Mouse (Mus musculus) c-Kit-positive CD71-positive TER-119-positive erythroid progenitor cells, embryonic 14.5 days (primary cell): ENCODE measurements around the gene Phkb.

ENCODE experiments used
- DNase-seq: peaks from one replicate; pipeline ENCODE4 v3.0.0-alpha.2; 2013; ENCODE audit warnings: low spot score

Phkb gene

DNA sequence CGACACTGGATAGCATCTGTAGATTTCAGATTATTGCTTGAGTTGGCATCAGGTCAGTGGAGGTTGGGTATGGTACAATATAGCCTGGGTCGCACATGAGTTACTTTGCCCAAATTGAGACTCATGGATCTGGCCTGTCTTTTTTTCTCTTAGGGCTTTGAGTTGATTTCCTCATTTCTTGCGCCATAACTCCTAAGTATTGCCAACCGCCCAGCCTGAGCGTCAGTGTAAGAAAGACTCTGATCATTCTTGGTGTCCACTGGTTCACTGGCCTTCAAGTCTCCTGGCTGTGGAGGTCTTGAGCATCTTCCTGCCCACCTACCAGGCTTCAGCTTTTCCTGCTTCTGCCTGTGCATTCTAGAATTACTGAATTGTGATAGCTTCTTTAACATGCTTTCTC is 104.1 kb downstream of the Phkb start:
- no peak for DNase-seq

DNA sequence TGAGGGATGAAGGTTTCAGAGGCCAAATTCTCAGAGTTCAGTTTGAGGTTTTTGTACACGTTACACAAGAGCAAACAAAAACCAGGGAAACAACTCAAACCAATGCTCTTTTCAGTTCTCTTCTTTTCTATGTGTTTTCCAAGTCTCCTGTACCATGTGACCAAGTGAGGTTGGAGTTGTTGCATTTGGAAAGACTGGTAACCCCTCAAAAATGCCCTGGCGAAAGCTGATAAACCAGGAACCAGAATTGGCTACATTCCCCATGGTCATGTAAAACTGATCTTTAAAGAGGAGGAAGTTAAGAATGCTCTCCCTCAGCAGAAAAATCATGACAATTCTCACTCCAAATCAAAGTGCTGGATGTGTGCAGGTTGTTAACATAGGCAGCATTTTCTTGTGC is 117.6 kb downstream of the Phkb start:
- DNase-seq, result no peak

DNA sequence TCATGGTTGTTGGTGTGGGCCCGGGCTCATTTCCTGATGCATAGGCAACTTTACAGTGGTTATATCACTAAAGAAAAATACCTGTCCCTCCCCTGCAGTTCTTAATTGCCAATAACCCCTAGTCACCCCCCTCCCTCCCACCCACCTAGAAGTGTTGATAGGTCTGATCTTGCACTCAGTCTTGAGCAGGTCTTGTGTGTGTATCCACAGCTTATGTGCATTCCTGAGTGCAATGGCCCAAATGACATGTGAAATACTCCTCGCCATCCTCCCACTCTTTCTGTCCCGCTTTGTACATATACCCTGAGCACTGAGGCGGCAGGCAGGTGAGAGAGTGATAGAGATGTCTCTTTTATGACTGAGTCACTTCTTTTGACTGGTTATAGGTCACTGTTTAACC is 119.1 kb downstream of the Phkb start:
- no peak for DNase-seq

DNA sequence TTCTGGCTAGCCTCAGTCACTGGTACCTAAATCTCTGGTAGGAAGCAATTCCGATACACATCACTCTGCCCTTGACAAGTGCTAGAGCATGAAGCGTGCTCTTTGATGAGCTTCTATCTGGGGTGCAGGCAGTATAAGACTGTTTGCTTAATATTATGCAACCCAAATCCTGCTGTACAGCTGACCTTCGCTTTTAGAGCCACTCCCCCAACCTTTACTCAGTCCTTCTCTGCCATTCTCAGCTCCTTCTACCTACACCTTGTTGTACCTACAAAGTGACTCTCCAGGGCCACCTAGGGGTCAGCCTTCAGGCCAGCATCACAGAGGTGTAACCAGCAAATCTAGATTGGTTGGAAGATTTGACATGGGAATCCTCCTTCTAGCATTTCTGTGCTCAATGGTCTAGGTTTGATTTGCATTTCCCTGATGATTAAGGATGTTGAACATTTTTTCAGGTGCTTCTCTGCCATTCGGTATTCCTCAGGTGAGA is 136.9 kb downstream of the Phkb start:
- DNase-seq, result no peak

DNA sequence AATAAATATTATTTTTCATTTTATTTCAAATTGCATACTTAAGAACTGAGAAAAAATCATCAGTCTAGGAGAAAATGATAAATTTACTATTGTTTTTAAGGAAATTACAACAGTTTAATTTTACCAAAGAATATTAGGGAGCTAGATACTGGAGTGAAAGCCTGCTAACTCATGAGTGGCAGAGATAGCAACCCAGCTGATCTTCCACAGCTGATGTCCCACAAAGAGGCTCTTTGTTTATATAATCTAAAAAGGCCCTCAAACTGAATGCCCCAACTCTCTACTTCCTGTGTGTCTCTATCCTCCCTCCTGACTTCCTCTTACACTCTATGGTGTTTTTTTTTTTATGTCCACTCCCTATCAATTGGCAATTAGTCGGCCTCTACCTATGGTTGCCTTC is 152.2 kb downstream of the Phkb start:
- DNase-seq, result no peak

DNA sequence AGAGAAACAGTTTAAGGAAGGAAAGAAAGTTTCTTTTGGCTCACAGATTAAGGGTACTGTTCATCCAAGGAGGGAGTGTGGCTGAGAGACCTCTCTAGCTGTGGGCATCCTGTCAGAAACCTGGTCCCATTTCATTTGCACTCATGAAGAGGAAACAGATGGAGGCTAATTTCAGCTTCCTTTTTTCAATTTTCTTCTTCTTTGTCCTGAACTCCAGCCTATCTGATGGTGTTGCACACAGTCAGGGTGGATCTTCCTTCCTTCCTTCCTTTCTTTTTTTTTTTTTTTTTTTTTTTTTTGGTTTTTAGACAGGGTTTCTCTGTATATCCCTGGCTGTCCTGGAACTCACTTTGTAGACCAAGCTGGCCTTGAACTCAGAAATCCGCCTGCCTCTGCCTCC is 152.9 kb downstream of the Phkb start:
- DNase-seq, result no peak

DNA sequence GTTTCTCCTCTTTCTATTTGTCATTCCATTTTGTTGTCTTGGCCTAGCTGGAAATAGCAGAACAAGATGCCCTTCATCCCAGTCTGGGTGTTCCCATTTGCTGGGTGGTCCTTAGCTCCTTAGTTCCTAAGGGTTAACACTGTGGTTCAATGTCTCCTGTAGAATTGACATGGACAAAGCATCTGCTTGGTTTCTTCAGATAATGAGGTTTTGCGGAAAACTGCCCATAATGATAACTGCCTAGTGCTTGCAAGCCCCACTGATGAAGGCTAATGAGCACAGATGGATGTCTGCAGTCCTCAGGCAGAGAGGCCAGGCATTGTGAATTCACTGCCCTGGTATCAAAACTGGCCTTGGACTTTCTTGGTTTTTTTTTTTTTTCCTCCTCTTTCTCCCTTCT is 155.2 kb downstream of the Phkb start:
- no peak for DNase-seq

DNA sequence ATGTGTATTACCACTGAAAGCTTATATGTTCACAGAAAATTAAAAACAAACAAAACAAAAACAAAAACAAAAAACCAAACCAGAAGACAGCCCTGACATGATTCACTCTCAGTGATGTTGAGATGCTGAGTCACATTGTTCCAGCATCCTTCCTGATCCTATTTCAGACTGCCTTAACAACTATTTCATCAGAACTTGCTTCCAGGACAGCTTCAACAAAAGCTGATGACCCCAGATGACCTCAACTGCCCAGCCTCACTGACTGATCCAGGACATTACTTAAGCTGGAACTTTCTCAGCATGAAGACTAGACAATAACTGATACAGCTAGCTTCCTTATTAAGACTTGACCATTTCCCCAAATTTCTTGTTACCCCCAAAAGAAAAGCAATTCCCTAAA is 165.7 kb downstream of the Phkb start:
- no peak for DNase-seq

DNA sequence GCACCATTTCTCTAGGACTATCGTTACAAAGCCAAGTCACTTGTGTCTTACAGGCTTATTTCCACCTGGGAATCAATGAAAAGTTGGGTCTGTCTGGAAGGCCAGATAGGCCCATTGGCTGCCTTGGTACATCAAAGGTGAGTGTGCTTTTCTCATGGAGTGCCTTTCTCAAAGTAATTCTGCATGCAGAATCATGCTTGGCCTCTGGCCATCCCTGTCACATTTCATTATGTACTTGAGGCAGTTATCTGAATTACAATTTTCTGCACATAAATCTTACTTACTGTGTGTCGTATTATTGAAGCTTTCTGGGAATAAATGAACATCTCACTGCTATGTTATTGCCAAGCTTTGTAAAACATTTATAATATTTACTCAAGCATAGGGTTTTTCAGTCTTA is 176.0 kb downstream of the Phkb start:
- DNase-seq, result no peak

DNA sequence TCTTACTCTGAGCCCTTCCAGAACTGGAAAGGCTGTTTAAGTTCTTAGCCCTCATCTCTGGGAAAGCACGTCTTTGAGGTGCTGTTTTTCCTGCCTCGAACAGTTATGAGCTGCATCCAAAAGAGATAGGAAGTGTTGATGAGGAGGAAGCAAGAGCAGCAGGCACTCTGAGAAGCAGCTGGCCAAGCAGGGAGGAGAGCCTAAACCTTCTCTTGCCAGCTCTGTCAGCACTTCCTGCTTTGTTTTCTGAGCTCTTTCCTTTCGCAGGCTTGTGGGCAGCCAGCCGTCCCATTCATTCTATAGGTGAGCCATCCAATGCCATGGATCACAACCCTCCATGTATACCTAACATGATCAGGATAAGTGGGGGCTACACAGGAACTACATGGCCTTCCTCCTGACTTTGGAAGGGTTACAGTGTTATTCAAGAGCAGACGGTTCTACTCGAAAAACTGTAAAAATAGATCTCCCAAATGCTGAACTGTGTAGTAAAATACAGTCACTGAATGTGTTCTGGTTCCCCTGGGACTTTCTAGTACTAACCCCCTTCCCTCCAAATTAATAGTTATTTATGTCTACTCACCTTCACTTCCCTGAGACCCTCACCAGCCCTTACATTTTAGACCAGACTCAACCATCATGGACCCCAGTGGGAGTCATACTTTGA is 188.0 kb downstream of the Phkb start:
- no peak for DNase-seq

DNA sequence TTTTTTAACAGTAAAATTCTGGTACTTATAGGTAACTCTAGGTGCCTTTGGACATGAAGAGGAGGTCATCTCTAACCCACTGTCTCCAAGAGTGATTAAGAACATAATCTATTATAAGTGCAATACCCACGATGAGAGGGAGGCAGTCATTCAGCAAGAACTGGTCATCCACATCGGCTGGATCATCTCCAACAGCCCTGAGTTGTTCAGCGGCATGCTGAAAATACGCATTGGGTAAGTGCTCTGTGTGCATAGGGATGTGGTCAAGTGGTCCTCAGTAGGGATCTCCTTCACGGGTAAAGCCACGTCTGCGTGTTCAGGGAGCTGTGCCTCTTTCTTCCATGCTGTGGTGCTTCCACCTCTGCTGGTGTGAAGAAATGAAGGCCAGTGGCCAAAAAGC is 188.7 kb downstream of the Phkb start:
- no peak for DNase-seq

DNA sequence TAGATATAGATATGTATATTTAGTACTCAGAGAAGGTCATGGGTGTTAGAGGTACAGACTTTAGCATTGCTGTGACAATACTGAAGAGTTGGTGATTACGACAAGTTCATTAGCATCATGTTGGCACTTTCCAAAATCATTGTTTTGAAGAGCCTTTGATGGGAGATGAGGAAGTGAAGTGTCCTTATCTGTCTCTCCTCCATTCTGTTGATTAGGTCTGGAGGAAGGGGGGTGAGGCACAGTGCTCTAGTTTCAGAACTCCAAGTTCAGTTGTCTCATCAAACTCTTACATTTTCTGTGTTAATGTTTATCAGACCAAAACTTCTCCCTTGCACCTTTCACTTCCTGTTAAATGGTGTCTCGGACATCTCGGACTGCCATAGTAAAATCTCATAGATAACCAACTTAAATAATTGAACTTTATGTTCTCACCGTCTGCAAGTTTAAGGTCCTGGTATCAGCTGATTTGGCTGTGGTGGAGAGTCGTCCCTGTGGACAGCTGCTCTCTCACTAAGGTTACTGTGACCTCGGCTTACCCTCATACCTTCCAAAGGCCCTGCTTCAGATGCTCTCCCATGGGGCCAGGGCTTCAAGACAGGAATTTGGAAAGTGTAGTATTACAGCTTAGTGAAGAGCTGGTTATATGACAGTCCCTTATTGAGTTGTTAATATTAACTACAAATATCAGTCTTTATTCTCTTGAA is 194.1 kb downstream of the Phkb start:
- DNase-seq, result no peak

DNA sequence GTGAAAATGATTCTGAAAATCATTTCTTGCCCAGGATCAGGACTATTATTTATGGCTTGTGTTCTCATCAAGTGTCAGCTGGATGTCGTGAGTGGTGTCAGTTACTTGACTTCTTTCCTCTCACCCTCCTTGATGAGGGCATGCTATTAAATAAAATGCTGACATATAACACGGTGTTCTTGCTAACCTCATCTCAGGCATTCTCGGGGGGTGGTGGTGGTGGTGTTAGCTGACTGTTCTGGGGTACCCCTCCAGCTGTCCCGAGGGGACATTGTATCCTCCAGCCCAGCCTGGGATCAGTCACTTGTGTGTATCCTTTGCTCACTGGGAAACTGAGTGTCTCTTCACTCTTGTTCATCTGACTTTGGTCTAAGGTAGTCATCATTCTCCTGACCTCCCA is 194.6 kb downstream of the Phkb start:
- no peak for DNase-seq

DNA sequence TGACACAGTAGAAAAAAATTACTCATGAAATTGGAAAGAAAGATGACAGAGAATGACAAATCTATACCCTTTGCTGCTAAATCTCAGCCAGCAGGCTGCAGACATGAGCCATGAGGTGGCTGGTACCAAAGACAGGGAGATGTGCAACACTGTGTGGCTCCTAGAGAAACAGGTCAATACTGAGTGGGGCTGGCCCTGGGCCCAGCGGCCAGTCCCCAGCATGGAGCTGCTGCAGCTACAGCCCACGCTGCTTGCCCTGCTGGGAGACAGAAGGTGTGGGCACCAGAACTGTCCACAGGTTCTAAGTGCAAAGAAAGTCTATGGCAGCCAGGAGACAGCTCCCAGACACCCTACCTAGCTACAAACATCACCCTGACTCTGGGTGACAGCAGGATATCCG is 197.7 kb downstream of the Phkb start:
- no peak for DNase-seq

DNA sequence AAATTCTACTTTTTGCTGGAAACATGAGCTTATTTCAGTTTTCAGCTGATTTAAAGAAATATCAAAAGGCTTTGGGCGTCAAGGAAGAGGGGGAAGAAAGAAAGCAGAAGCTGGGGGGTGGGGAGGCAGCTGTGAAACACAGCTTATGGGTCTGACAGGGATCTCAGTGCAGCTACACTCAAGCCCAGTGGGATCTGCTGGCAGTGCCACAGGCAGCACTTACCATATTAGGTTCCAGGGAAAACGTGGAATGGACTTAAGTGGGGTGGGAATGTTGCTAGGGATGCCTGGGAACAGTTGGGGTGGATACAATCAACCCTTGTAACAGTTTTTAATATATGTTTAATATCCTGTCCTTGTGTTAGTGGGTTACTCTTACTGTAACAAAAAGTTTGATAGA is 201.3 kb downstream of the Phkb start:
- no peak for DNase-seq

DNA sequence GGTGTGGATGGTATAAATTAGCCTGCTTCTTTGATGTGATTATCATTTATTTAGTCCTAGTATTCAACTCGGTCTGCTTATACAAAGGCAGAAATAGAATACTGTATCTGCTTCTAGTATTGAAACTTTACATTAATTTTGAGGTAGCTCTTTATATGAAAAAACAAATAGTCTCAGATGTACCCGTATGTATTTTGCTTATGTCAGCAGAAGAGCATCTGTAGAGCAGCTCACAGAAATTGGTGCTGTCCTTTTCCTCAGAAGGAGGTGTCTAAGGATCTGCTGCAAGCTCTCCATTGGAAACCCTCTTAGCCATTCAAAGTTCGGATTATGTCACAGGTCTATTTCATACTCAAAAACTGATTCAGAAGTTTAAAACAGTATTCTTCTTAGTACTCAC is 210.1 kb downstream of the Phkb start:
- DNase-seq, result no peak

DNA sequence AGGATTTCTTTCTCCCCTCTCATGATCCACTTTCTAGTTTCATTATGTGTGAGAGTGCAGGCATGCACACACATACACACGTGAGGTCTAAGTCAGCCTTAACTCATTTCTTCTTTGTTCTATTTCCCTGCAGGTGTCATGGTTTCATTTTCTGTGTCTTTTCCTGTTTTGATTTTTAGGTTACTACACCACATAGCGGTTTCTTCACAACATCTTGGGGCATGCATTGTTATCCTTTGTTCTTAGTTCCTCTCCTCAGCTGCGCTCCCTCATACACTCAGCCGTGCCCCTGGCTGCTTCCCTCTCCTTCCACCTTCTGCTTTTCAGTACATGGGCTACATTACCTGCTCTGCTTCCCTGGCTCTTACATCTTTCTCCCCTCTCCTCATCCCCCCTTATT is 211.2 kb downstream of the Phkb start:
- no peak for DNase-seq

DNA sequence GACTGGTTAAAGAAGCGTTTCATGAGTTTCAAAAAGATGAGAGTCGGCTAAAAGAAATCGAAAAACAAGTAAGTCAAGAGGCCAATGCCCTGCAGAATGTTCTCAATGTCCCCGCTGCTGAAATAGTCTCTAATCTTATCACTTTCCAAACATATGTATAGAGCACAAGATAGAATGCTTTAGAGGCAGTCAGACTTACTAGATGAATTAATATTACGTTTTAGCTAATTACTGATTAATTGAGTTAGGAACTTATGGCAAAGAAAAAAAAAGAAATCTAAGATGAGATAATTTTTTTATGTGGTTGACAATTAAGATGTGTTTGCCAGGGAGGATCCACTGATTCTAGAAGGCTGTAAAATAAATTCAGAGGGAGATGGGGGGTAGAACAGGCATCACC is 217.9 kb downstream of the Phkb start:
- no peak for DNase-seq

DNA sequence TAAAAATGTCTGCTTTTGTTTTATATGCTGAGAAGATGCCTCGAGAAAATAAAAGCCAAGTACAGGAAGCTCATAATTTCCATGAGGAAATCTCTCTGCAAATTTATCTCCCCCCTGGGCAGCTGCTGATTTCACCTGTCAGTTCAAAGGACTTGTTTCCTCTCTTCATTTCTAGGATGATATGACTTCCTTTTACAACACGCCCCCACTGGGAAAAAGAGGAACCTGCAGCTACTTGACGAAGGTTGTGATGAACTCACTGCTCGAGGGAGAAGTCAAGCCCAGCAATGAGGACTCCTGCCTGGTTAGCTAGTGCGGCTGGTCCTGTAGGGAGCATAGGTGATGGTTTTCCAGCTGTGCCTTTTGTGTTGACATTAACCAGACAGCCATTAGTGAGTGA is 218.4 kb downstream of the Phkb start:
- DNase-seq, result no peak

DNA sequence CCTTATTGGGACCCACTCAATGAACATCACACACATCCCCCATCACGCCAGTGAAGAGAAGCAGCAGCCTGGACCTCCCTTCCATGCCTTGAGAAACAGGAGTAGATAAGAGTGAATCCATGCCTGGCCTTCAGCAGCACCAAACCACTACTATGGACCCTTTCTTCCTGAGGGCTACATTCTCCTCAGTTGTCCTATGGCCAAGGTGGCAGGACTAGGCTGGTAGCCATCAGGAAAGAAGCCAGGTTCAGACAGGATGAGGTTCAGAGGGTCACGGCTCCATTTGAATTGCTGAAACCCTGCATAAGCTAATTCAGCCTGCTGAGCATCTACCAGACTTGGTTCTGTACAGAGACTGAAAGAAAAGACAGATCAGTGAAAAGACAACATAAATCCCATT is 222.7 kb downstream of the Phkb start:
- no peak for DNase-seq

DNA sequence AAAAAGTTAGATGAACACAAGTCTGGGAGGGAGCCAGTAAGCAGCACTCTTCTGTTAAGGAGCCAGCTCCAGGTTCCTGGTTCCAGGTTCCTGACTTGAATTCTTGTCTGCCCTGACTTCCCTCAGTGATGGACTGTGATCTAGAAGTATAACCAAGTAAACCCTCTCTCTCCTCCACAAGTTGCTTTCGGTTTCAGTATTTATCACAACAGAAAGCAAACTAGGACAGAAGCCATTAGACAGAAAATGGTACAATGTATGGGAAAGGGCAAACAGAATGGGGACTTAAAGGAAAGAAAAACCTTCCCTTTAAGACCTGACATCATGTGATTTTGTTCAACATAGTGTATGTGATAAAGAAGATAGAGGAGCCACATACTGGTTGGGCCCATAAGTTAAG is 238.7 kb downstream of the Phkb start:
- no peak for DNase-seq

DNA sequence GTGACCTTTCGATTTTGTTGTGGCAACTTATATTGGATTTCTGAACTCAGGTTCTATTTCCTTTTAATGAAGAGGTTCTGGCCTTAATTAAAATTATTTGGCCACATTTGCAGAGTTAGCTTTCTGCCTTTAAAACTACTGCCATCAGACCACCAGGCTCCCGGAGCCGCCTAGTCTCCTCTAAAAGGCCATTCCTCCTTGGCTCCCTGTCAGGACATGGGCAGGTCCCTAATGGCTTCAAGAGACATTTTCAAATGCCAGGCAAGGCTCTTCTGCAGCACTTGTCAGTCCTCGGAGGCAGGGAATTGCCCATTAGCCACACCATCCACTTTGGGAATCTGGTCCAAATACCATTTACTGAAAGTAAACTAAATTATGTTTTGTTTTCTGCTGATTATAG is 242.6 kb downstream of the Phkb start:
- DNase-seq, result no peak

DNA sequence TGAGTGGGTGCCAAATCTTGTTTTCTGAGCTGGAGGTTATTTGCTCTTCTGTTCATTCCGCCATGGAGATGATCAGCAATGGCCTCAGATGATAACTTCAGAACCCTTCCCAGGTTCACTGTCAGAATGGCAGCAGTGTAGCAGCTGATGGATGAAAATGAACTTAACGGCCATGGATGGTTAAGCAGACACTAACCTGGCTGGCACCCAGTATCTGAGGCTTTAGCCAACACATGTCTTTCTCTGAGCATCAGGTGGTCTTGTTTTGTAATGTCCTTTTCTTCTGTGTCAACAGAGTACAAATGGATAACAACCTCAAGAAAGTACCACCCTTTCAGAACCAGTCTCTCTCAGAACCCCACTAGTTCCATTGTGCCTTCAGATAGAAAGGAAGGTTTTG is 246.0 kb downstream of the Phkb start:
- DNase-seq, result no peak

DNA sequence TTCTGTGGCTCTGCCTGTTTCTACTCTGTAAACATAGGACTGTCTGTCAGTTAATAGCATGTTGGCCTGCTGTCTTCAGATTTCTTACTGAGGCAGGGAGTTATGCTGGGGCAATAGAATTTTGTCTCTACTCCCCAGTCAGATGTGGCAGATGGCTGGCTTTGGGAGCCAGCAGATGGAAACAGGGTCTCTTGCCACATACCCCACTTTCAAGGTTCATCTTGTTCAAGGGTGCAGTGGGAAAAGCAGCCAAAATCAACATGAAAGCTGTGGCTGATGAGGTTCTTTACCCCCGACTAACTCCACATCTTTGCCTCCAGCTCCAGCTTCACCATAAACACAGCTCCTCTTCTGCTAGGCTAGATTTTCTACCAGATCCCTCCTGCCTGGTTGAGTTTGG is 246.7 kb downstream of the Phkb start:
- DNase-seq, result no peak
